Mouse (Mus musculus) thymus, adult 2 months (tissue): ENCODE data around the gene Recql5.

Experiments
- CTCF ChIP-seq: fragments of 200-500 bp; IDR thresholded peaks from 2 replicates; pipeline ENCODE4 v1.5.1; 2012; ENCODE audit warnings: mild to moderate bottlenecking, control low read depth, low read length, moderate library complexity, borderline replicate concordance; ENCODE audit not compliant: control insufficient read depth, poor library complexity, insufficient read depth; ENCODE audit errors: extremely low read depth
- POLR2A ChIP-seq: fragments of 200-500 bp; IDR thresholded peaks from 2 replicates; pipeline ENCODE4 v1.6.1; 2012; ENCODE audit warnings: mild to moderate bottlenecking, low read length, control low read depth, moderate library complexity; ENCODE audit not compliant: control insufficient read depth, poor library complexity, insufficient read depth; ENCODE audit errors: extremely low read depth

- TF ChIP-seq POLR2A (no peak), CTCF (no peak)
Measured at GRCm38 (mm10) chr11:115854674-115855073, 78.6 kb downstream of the Recql5 start.
